In genomic region chr16:81452988-81453387, GRCm38 (mm10) we compare ENCODE assay signal across 19 mouse cellular contexts.
"Had no signal": no experiment of that assay in that cellular context is flagged by ENCODE, and none has a peak within 500 bp of the region (broad histone marks: within the 10 kb centered on the region; RNA-seq: fewer than 3 reads in every experiment).

No protein-coding gene starts in this region.

- H3K27me3 ChIP-seq: liver, embryonic 13.5 days; lung, embryonic 15.5 days; midbrain, embryonic 12.5 days; neural tube, embryonic 12.5 days; neural tube, embryonic 15.5 days had no signal

- H3K4me3 ChIP-seq: layer of hippocampus, adult 2 months; liver, embryonic 13.5 days; lung, embryonic 15.5 days; midbrain, embryonic 12.5 days; neural tube, embryonic 12.5 days; neural tube, embryonic 15.5 days had no signal

- H3K4me2 ChIP-seq: liver, embryonic 13.5 days; lung, embryonic 15.5 days; midbrain, embryonic 12.5 days; neural tube, embryonic 12.5 days; neural tube, embryonic 15.5 days had no signal

- H3K27ac ChIP-seq: kidney, postnatal 0 days; layer of hippocampus, adult 2 months; liver, embryonic 13.5 days; lung, embryonic 15.5 days; midbrain, embryonic 12.5 days; neural tube, embryonic 12.5 days; neural tube, embryonic 15.5 days; stomach, postnatal 0 days had no signal

- H3K9ac ChIP-seq: liver, embryonic 13.5 days; lung, embryonic 15.5 days; midbrain, embryonic 12.5 days; neural tube, embryonic 12.5 days; neural tube, embryonic 15.5 days had no signal

- DNase-seq: kidney, adult 2 months; kidney, postnatal 25 days; layer of hippocampus, adult 9-11 months; liver, embryonic 13.5 days; lung, postnatal 10 days; lung, postnatal 4 days; right cerebral cortex, adult 18-20 months; right cerebral cortex, postnatal 14 days; right cerebral cortex, postnatal 4 days; thymus, adult 2 months; thymus, postnatal 14 days; thymus, postnatal 4 days had no signal

- H3K9me3 ChIP-seq: liver, embryonic 13.5 days; lung, embryonic 15.5 days; midbrain, embryonic 12.5 days; neural tube, embryonic 12.5 days; neural tube, embryonic 15.5 days had no signal

- H3K36me3 ChIP-seq: liver, embryonic 13.5 days; lung, embryonic 15.5 days; midbrain, embryonic 12.5 days; neural tube, embryonic 12.5 days had no signal

- H3K4me1 ChIP-seq: liver, embryonic 13.5 days; lung, embryonic 15.5 days; midbrain, embryonic 12.5 days; neural tube, embryonic 12.5 days; neural tube, embryonic 15.5 days had no signal
